Mouse (Mus musculus) left cerebral cortex, postnatal 10 days (tissue): Measurements from ENCODE around the gene Spns2. TPM values are rescaled to one million over a fixed set of nuclear protein-coding genes. Genes with fewer than 3 reads are reported as not detected.
"Not testable (repeated sequence)": the region's sequence is repeated elsewhere in the genome, so short reads cannot be mapped to it uniquely, and the experiment has no call there.

Source experiments
- DNase-seq, 2 experiments: peaks; one replicate each; pipeline ENCODE4 v3.0.0; 2021 to 2022; ENCODE audit warnings: low spot score in 2 of 2, mixed read lengths in 1 of 2; ENCODE audit errors: extremely low spot score in 1 of 2
- intact Hi-C: fragments of 180-260 bp; cut with DNase I; formaldehyde crosslinking; loops from one replicate; pipeline ENCODE4 v1.15.1; 2025
- total RNA-seq, 2 experiments: library from RNA; stranded (reverse); gene quantifications; 2 replicates each; pipeline ENCODE4 v1.2.3; 2021

The Spns2 gene
- total RNA-seq, 2 experiments from 2014 or later, result 30.8 to 37.4 TPM

- intact Hi-C loops, result no loop called here
Measured at GRCm38 (mm10) chr11:72452140-72452665, 37.5 kb downstream of the Spns2 start.

GRCm38 (mm10) chr11:72447475-72447874 is 42.2 kb downstream of the Spns2 start:
- DNase-seq, result peak in 1 of 2 experiments; percentile 40
- intact Hi-C loops, result loop anchor here (5.0 kb wide), 1 partner anchor 115 kb away; no protein-coding TSS in a partner anchor

More at GRCm38 (mm10) chr11:72452140-72452665, 37.5 kb downstream of the Spns2 start:
- no peak for DNase-seq

DNA sequence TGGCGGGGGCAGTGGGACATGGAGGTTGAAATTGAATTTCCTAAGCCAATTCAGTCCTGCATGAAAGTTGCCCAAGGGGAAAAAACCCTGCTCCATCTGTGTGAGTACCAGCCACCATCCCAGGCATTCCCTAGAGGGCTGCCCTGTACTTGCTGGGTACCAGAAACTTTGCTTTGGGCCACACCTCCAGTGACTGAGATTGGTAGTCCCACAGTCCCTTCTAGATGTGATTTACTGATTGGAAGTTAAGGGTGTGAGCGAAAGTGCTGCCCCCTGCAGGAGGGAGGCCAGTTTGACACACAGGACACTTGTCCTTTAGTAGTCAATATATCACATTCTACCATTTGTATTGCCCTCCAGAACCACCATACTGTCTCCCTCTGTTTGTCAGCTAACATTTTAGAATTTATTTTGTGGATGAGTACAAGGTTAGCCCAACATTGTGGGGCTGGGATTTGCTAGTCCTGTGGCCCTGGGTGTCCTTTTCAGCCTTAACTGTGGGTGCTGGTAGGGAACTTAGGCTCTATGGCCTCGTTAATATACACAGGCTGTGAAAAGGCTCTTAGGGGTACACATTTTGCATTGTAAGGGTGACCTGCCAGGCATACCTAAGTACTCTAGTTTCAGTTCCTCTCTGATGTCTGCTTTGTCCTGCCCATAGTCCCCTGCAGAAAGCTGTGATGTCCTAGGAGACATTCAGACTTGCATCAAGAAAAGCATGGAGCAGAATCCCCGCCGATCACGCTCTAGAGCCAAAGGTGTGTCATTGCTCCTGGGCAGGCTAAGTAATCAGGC is 43.2 kb downstream of the Spns2 start:
- intact Hi-C loops, result loop anchor here (5.0 kb wide), 1 partner anchor 116 kb away; no protein-coding TSS in a partner anchor
- DNase-seq, result peak in 1 of 2 experiments; percentile 59

- peak; percentile 98 for DNase-seq
- intact Hi-C loops, result no loop called here
Measured at GRCm38 (mm10) chr11:72440965-72441664, 48.6 kb downstream of the Spns2 start, which contains the start of gene Mybbp1a. Mybbp1a (plus strand) TSS chr11:72441355.

DNA sequence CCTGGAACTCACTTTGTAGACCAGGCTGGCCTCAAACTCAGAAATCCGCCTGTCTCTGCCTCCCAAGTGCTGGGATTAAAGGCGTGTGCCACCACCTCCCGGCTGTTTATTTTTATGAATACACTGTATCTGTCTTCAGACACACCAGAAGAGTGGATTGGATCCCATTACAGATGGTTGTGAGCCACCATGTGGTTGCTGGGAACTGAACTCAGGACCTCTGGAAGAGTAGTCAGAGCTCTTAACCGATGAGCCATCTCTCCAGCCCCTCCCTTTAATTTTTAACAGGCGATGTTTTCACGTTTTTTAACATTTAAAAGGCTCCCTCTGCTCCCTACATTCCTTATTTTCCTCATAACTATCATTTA is 49.1 kb downstream of the Spns2 start:
- intact Hi-C loops, result not testable (repeated sequence)

DNA sequence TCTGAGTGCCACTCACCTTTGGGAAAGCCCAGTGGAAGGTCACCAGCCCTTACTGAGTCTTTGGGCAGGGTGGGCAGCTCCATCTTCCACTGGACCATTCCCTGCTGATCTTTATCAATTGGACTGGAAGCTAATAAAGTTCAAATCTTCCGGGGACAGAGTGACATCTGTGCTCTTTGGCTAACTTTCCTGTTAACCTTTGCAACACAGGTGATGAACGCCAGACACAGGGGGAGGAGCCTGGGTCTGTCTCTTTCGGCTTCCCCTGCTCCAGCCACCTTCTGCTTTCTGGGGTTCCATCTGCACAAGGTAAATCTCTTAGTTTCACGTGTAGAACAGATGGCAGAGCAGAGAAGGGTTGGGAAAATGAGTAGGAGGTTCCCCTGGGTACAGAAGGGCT is 51.3 kb downstream of the Spns2 start:
- intact Hi-C loops, result no loop called here
- DNase-seq, result peak in 1 of 2 experiments; percentile 18

More for the DNA sequence above, 49.1 kb downstream of the Spns2 start:
- not testable (repeated sequence) for DNase-seq

- DNase-seq, result peak in 1 of 2 experiments; percentile 37
- intact Hi-C loops, result no loop called here
Measured at GRCm38 (mm10) chr11:72436756-72437650, 52.7 kb downstream of the Spns2 start.

DNA sequence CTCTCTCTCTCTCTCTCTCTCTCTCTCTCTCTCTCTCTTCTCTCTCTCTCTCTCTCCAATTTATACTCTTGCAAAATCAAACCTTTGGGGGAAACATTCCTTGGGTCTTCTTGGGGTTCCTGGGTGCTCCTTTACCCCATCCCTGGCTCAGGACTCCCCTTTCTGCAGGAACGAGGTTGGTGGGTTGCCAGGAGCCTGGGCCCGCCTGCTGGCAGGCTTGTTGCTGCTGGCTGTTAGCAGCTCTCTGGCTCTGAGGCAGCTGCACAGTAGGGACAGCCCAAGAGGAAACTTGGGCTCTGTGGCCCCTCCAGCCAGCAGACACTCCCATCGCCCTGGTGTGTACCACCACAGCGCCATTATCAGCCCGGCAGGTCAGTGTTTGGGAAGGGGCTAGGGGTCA is 53.4 kb downstream of the Spns2 start:
- DNase-seq, result peak in 1 of 2 experiments; percentile 77
- intact Hi-C loops, result no loop called here

DNA sequence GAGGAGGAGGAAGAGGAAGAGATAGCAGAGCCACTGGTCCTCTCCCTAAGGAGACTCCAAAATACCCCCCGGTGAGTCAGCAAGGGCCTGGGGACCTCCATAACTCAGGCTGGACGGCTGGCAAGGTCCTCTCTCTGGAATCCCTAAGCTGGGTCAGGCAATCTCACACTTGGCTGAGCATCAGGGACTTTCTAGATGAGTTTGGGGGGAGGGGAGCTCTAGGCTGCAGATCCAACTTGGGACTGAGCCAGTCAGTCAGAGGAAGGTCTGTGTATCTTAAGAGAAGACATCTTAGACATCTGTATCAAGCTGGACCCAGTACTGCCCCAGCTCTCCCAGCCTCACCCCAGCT is 54.0 kb downstream of the Spns2 start:
- DNase-seq, result peak in 1 of 2 experiments; percentile 33
- intact Hi-C loops, result no loop called here

GRCm38 (mm10) chr11:72434963-72435693 is 54.6 kb downstream of the Spns2 start, which contains the start of gene Ggt6:
Ggt6 (plus strand) TSS chr11:72435526.
- intact Hi-C loops, result no loop called here
- DNase-seq, result peak in 1 of 2 experiments; percentile 35

- intact Hi-C loops, DNase-seq: not testable (repeated sequence)
Measured at GRCm38 (mm10) chr11:72430311-72431068, 59.2 kb downstream of the Spns2 start.

DNA sequence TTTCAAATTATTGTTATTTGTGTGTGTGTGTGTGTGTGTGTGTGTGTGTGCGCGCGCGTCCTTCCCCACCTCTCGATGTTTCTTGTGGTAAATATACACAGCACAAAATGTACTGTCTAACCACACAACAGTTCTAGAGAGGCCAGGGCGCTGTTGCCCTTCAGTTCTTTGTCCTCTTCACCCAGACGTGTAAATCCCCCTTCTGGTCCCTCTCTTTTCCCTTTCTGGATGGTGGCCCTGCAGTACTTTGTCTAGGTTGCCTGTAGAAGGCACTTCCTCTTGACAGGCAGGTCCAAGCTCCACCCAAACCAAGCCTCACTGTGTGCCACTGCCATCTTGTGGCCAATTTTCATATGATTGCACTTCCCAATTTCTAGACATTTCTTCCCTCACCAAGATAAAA is 60.4 kb downstream of the Spns2 start:
- intact Hi-C loops, result loop anchor here (2.0 to 5.0 kb wide), 3 partner anchors 86 to 1092 kb away; no protein-coding TSS in a partner anchor
- DNase-seq, result peak; percentile 75 to 78

DNA sequence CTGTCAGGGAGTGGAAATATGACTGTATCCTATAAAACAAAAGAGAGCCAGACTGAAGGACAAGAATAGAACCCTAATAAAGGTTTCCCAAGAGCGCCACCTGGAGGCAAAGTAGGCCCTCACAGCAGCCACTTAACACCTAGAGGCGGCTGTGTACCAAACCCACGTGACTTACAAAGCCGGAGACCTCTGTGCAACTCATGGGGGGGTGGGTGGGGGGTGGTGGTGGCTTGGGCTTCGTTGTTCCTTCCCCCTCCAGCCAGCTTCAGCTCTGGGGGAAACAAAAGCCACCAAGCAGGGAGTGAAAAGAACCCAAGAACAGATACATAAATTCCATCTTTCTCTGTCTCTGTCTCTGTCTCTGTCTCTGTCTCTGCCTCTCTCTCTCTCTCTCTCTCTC is 61.0 kb downstream of the Spns2 start:
- intact Hi-C loops, result loop anchor here (2.0 to 5.0 kb wide), 3 partner anchors 86 to 1091 kb away; no protein-coding TSS in a partner anchor
- DNase-seq, result peak; percentile 66 to 83

DNA sequence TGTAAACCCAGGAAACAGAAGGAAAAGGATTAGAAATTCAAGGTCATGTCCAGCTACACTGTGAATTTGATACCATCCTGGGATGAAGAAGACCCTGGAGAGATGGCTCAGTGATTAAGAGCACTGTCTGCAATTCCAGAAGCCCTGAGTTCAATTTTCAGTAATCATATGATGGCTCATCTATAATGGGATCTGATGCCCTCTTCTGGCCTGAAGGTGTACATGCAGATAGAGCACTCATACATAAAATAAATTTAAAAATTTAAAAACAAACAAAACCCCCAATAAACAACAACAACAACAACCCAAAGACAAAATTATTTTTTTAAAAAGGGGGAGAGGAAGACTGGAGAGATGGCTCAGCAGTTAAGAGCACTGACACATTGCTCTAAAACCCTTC is 62.8 kb downstream of the Spns2 start:
- intact Hi-C loops, result loop anchor here (5.0 kb wide), 1 partner anchor 1090 kb away; no protein-coding TSS in a partner anchor
- DNase-seq, result no peak

DNA sequence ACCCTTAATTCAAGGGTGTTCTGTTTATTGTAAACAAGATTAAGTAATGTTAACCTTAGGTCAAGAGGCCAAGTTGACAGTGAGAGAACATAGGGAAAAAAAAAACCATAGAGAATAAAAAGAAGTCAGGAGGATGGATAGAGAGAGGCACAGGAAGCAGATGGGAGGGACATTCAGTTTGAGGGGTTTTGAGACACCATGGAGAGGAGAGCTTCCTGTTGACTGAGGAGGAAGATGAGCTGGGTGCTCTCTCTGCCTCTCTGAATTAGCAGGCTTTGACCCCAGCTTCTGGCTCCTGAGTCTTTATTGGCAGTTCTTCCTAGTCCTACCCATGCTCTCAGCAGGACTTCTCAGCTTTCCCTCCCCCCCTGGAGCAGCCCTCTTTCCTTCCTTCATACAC is 64.5 kb downstream of the Spns2 start:
- no peak for DNase-seq
- intact Hi-C loops, result loop anchor here (5.0 kb wide), 1 partner anchor 1088 kb away; no protein-coding TSS in a partner anchor

DNA sequence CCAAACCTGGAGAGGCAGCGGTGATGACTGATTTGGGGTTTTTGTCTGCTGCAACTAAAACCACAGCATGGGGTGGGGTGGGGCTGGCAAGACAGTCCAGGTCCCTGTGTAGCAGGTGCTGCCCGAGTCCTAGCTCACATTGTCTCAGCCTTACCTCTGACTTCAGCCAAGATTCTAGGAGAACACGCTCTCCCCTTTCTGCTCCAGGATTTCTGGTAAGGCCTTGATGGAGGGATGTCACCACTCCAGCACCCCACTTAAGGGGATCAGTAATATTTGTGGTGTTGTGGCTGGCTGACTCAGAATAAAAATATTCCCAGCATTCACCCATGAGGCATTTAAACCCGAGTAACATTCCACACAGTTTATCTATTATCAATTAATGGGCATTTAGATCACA is 66.0 kb downstream of the Spns2 start:
- intact Hi-C loops, result no loop called here
- DNase-seq, result no peak
